Mouse (Mus musculus) heart, embryonic 15.5 days (tissue): ENCODE results near the gene Ano6. TPM values are rescaled to one million over a fixed set of nuclear protein-coding genes. Genes with fewer than 3 reads are reported as not detected.
A peak's percentile ranks its signal among the peaks of the same experiment; 100 is the strongest.

Source experiments
- ATAC-seq: fragments of 200-750 bp; cut with Nextera tagmentation; replicated peaks from 2 replicates; pipeline ENCODE4 v1.8.0; 2017; ENCODE audit warnings: low read depth, moderate TSS enrichment; ENCODE audit not compliant: insufficient number of reproducible peaks, insufficient read depth, low FRiP score
- H3K27ac ChIP-seq: fragments of 300-500 bp; sonication (generic); 2 replicates; pipeline ENCODE4 v1.5.1; 2015; ENCODE audit warnings: mild to moderate bottlenecking, inconsistent platforms
- H3K27me3 ChIP-seq: fragments of 300-500 bp; sonication (generic); 2 replicates; pipeline ENCODE4 v1.6.1; 2015; ENCODE audit warnings: inconsistent platforms
- H3K36me3 ChIP-seq: fragments of 300-500 bp; sonication (generic); 2 replicates; pipeline ENCODE4 v1.6.1; 2015; ENCODE audit warnings: mild to moderate bottlenecking, inconsistent platforms
- H3K4me1 ChIP-seq: fragments of 300-500 bp; sonication (generic); replicated peaks from 2 replicates; pipeline ENCODE4 v1.6.1; 2015; ENCODE audit warnings: inconsistent platforms
- H3K4me2 ChIP-seq: fragments of 300-500 bp; sonication (generic); 2 replicates; pipeline ENCODE4 v1.6.1; 2015; ENCODE audit warnings: inconsistent platforms, mild to moderate bottlenecking, moderate library complexity
- H3K4me3 ChIP-seq: fragments of 300-500 bp; sonication (generic); 2 replicates; pipeline ENCODE4 v1.5.1; 2015; ENCODE audit warnings: mild to moderate bottlenecking, inconsistent platforms
- H3K9ac ChIP-seq: fragments of 300-500 bp; sonication (generic); 2 replicates; pipeline ENCODE4 v1.6.1; 2015; ENCODE audit warnings: mild to moderate bottlenecking, inconsistent platforms
- H3K9me3 ChIP-seq: fragments of 300-500 bp; sonication (generic); replicated peaks from 2 replicates; pipeline ENCODE4 v1.6.1; 2016; ENCODE audit warnings: inconsistent platforms
- WGBS: fragments of 180-500 bp; shearing (Covaris S2); methylation state at CpG from one replicate; pipeline ENCODE4 v1.1.7; 2015; ENCODE audit warnings: mixed read lengths; 5-methylcytosine and 5-hydroxymethylcytosine counted together
- polyA plus RNA-seq: library from polyadenylated mRNA; unstranded; fragments of >200 nt; fragmentation: Nextera tagmentation; extraction: Ambion mirVana; gene quantifications from 2 replicates; pipeline ENCODE4 v1.2.1, GENCODE M21; 2015

The Ano6 gene
- polyA plus RNA-seq, 1 experiment from 2014 or later: 27.2 TPM

DNA sequence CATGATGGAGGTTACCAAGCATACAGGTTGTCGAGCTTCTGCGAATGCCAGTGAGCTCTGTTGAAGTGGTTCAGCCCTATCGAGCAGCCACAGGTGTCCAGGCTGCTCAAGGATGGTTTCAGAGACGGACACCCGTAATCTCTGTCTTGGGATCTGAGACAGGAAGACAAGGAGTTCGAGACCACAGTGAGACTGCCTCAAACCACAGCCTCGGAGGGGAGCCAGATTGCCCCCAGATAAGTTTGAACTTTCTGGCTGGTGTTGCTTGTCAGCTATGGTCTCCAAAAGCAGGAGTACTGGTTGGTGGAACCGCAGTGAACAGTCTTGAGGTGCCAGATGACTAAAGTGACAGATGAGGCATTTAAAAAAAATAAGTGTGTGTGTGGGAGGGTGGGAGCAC, 81.8 kb downstream of the Ano6 start:
- Histone ChIP-seq H3K9me3 (no peaks in the 10 kb centered on the region), H3K4me3 (no peak overlapping the region), H3K9ac (no peak overlapping the region), H3K36me3 (no peaks in the 10 kb centered on the region), H3K4me1 (peaks cover 21% of the 10 kb centered on the region), H3K27me3 (no peaks in the 10 kb centered on the region), H3K27ac (no peak overlapping the region), H3K4me2 (no peak overlapping the region)
- ATAC-seq: no peak
- 69% methylated on average over 8 of the region's 8 CpGs for WGBS

GRCm38 (mm10) chr15:95873276-95873675, 82.6 kb downstream of the Ano6 start:
- no peak overlapping the region for H3K9ac ChIP-seq
- H3K4me2 ChIP-seq: no peak overlapping the region
- ATAC-seq: no peak
- H3K4me1 ChIP-seq: peaks cover 21% of the 10 kb centered on the region
- H3K4me3 ChIP-seq: no peak overlapping the region
- no peaks in the 10 kb centered on the region for H3K9me3 ChIP-seq
- 64% methylated on average over 1 of the region's 1 CpGs for WGBS
- no peaks in the 10 kb centered on the region for H3K27me3 ChIP-seq
- no peaks in the 10 kb centered on the region for H3K36me3 ChIP-seq
- no peak overlapping the region for H3K27ac ChIP-seq

- 0 out of 2 replicates have a peak overlapping the region, but pooled peaks have one; percentile 1 for H3K27ac ChIP-seq
- no peak for ATAC-seq
- H3K27me3 ChIP-seq: no peaks in the 10 kb centered on the region
- H3K4me2 ChIP-seq: no peak overlapping the region
- no peak overlapping the region for H3K9ac ChIP-seq
- WGBS: 68% methylated on average over 5 of the region's 5 CpGs
- H3K4me3 ChIP-seq: no peak overlapping the region
- peaks cover 21% of the 10 kb centered on the region for H3K4me1 ChIP-seq
- no peaks in the 10 kb centered on the region for H3K9me3 ChIP-seq
- no peaks in the 10 kb centered on the region for H3K36me3 ChIP-seq
Observed at GRCm38 (mm10) chr15:95874216-95874615, 83.6 kb downstream of the Ano6 start.

GRCm38 (mm10) chr15:95874726-95875125, 84.1 kb downstream of the Ano6 start:
- no peaks in the 10 kb centered on the region for H3K9me3 ChIP-seq
- no peak overlapping the region for H3K4me3 ChIP-seq
- no peak for ATAC-seq
- 50% methylated on average over 8 of the region's 8 CpGs for WGBS
- H3K36me3 ChIP-seq: no peaks in the 10 kb centered on the region
- H3K4me2 ChIP-seq: no peak overlapping the region
- H3K4me1 ChIP-seq: peaks cover 21% of the 10 kb centered on the region
- no peak overlapping the region for H3K9ac ChIP-seq
- 0 out of 2 replicates have a peak overlapping the region, but pooled peaks have one; percentile 1 for H3K27ac ChIP-seq
- no peaks in the 10 kb centered on the region for H3K27me3 ChIP-seq

DNA sequence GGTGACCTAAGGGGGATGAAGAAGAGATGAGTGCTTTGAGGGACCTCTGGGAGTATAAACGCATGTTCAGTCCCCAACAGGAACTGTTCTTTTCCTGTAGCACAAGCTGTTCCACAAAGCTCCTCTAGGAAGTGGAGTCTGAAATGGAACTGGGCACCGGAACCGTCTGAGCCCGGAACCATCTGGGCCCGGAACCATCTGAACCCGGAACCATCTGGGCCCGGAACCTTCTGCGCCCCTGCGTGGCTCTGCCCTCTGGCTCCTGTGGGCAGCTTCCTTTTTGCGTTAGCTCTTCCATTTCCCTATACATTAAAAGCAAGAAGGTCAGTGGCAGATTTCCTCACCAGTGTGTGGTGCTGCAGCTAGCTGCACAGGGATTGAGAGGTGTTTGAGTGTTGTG, 85.3 kb downstream of the Ano6 start:
- no peaks in the 10 kb centered on the region for H3K36me3 ChIP-seq
- peaks cover 31% of the 10 kb centered on the region for H3K4me1 ChIP-seq
- H3K9me3 ChIP-seq: no peaks in the 10 kb centered on the region
- no peaks in the 10 kb centered on the region for H3K27me3 ChIP-seq
- ATAC-seq: no peak
- H3K27ac ChIP-seq: no peak overlapping the region
- H3K4me2 ChIP-seq: no peak overlapping the region
- H3K4me3 ChIP-seq: no peak overlapping the region
- no peak overlapping the region for H3K9ac ChIP-seq
- 82% methylated on average over 10 of the region's 10 CpGs for WGBS

DNA sequence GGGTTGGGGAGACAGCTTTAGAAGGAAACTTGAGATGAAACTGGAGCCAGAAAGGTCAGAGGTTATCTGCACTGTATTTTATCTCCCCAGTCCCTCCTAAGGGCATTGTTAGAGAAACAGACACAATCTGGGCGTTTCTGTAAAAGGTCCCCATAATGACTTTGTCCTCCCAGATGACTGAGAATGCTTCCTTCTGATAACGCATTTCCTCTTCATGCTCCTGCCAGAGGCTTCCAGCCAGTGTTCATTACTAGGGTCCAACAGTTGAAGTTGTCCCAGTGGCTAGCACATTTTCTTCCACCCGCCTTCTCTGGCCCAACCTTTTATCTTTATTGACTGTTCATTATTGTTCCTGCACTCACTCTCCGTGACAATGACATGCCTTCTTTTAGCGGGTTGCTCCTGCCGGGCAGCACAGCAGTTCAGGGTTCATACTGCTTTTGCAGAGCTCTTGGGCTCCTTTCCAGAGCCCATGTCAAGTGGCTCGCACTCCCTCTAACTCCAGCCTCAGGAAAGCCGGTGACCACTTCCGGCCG, 90.0 kb downstream of the Ano6 start:
- peak overlapping the region; percentile 12 for H3K4me2 ChIP-seq
- peak; percentile 64 for ATAC-seq
- no peak overlapping the region for H3K9ac ChIP-seq
- WGBS: 10% methylated on average over 10 of the region's 10 CpGs
- peak overlapping the region; percentile 53 for H3K27ac ChIP-seq
- H3K4me3 ChIP-seq: no peak overlapping the region
- H3K36me3 ChIP-seq: no peaks in the 10 kb centered on the region
- no peaks in the 10 kb centered on the region for H3K27me3 ChIP-seq
- no peaks in the 10 kb centered on the region for H3K9me3 ChIP-seq
- peaks cover 33% of the 10 kb centered on the region for H3K4me1 ChIP-seq

GRCm38 (mm10) chr15:95882436-95882835, 91.8 kb downstream of the Ano6 start:
- Histone ChIP-seq H3K27ac (no peak overlapping the region), H3K4me2 (no peak overlapping the region), H3K4me1 (peaks cover 47% of the 10 kb centered on the region), H3K36me3 (no peaks in the 10 kb centered on the region), H3K9me3 (no peaks in the 10 kb centered on the region), H3K27me3 (no peaks in the 10 kb centered on the region), H3K9ac (no peak overlapping the region), H3K4me3 (no peak overlapping the region)
- no peak for ATAC-seq
- 89% methylated on average over 4 of the region's 4 CpGs for WGBS

DNA sequence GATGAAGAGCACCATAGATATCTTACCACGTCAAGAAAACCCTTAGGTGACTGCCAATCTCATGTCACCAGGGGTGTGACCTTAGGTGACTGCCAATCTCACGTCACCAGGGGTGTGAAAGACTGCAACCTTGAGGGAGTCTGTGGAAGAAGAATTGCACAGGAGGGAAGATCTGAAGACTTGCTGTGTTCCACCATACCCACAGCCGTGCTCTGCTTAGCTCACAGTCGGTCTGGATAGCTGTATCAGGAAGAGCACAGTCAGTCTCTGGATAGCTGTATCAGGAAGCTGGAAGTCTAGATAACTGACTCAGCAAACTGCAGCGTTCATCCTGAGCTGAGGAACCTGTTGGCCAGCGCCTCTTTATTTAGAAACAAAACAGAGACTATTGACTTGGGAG, 92.9 kb downstream of the Ano6 start:
- Histone ChIP-seq H3K9ac (no peak overlapping the region), H3K36me3 (no peaks in the 10 kb centered on the region), H3K9me3 (no peaks in the 10 kb centered on the region), H3K27me3 (no peaks in the 10 kb centered on the region), H3K27ac (no peak overlapping the region), H3K4me2 (no peak overlapping the region), H3K4me1 (peaks cover 49% of the 10 kb centered on the region), H3K4me3 (no peak overlapping the region)
- no peak for ATAC-seq
- WGBS: 28% methylated on average over 6 of the region's 6 CpGs

- 79% methylated on average over 10 of the region's 10 CpGs for WGBS
- H3K4me3 ChIP-seq: no peak overlapping the region
- no peaks in the 10 kb centered on the region for H3K27me3 ChIP-seq
- ATAC-seq: no peak
- no peak overlapping the region for H3K9ac ChIP-seq
- H3K36me3 ChIP-seq: no peaks in the 10 kb centered on the region
- peaks cover 47% of the 10 kb centered on the region for H3K4me1 ChIP-seq
- H3K27ac ChIP-seq: 0 out of 2 replicates have a peak overlapping the region, but pooled peaks have one; percentile 20
- 0 out of 2 replicates have a peak, but pooled peaks cover 3% of the 10 kb centered on the region for H3K9me3 ChIP-seq
- no peak overlapping the region for H3K4me2 ChIP-seq
Observed at GRCm38 (mm10) chr15:95884658-95885620, 94.3 kb downstream of the Ano6 start.

- peaks cover 35% of the 10 kb centered on the region for H3K4me1 ChIP-seq
- H3K4me2 ChIP-seq: no peak overlapping the region
- ATAC-seq: no peak
- H3K9ac ChIP-seq: no peak overlapping the region
- H3K9me3 ChIP-seq: 0 out of 2 replicates have a peak, but pooled peaks cover 3% of the 10 kb centered on the region
- H3K27ac ChIP-seq: peak overlapping the region; percentile 53
- H3K4me3 ChIP-seq: no peak overlapping the region
- WGBS: 62% methylated on average over 18 of the region's 18 CpGs
- H3K36me3 ChIP-seq: no peaks in the 10 kb centered on the region
- no peaks in the 10 kb centered on the region for H3K27me3 ChIP-seq
Observed at GRCm38 (mm10) chr15:95885953-95886820, 95.5 kb downstream of the Ano6 start.

GRCm38 (mm10) chr15:95887365-95887764, 96.7 kb downstream of the Ano6 start:
- peaks cover 30% of the 10 kb centered on the region for H3K4me1 ChIP-seq
- no peaks in the 10 kb centered on the region for H3K27me3 ChIP-seq
- 16% methylated on average over 5 of the region's 5 CpGs for WGBS
- no peak overlapping the region for H3K4me3 ChIP-seq
- H3K9ac ChIP-seq: no peak overlapping the region
- peak overlapping the region; percentile 28 for H3K27ac ChIP-seq
- H3K4me2 ChIP-seq: no peak overlapping the region
- H3K9me3 ChIP-seq: 0 out of 2 replicates have a peak, but pooled peaks cover 3% of the 10 kb centered on the region
- H3K36me3 ChIP-seq: no peaks in the 10 kb centered on the region
- ATAC-seq: no peak
